Mouse (Mus musculus): Measurements from ENCODE around the gene Pkd1l3.

Gene Pkd1l3

DNA sequence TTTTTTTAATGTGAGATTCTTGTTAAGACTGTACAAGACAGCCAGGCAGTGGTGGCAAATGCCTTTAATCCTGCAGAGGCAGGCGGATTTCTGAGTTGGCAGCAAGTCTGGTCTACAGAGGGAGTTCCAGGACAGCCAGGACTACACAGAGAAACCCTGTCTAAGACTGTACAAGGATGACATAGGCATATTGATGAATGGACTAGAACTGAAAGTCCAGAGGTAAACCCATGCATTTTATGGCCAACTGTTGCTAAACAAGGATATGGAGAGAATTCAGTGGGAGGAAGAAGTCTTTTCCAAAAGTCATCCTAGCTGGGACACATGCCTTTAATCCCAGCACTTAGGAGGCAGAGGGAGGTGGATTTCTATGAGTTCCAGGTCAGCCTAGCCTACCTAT is 83.4 kb downstream of the Pkd1l3 start:
- in situ Hi-C loops (cut with MboI, MseI), result no loop called here

DNA sequence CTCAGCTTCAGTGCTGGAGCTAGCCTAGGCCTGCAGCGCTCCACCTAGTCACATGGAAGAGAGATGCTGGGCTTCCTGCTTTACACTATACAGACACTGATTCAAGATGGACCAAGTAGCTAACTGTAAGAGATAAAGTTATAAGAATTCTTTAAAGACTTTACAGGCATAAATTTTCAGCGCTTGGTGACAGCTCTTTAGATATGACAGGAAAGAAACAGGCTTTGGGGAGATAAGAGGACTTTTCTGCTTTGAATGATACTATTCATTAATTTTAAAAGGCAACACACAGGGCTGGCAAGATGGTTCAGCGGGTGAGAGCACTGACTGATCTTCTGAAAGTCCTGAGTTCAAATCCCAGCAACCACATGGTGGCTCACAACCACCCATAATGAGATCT is 84.2 kb downstream of the Pkd1l3 start:
- in situ Hi-C loops (cut with MboI, MseI), result no loop called here

DNA sequence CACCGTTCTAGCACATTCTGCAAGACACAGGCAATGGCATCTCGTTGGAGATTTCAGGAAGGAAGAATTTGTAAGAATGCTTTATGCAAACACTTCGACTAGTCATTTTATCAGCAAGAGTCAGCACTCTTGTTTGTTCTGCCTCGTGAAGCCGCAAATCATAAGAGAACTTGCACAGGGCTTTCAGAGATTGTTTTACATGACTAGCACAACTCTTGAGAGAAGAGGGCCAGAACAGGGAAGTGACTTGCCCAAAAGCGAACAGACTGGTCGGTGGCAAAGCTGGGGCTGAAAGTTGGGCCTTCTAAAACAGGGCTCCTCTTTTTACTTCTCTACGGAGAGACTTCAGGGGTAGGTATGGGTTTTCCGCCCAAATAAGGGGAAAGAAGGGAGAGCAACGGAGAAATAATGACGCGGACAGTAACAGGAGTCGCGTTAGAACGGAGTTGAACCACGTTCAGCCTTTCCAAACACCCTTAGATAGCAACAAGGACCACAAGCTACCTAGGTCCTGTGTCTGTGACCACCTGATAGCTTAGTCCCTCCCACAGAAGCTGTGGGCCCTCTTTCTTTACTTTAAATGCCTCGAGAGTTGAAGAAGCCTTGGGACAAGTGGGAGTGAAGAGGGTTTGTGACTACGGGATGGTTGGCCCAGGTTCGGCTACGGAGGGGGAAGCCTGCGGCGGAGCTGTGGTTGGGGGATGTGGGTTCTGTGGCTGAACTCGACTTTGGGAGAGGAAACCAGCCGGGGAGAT is 90.4 kb downstream of the Pkd1l3 start:
- in situ Hi-C loops (cut with MboI, MseI), result no loop called here

DNA sequence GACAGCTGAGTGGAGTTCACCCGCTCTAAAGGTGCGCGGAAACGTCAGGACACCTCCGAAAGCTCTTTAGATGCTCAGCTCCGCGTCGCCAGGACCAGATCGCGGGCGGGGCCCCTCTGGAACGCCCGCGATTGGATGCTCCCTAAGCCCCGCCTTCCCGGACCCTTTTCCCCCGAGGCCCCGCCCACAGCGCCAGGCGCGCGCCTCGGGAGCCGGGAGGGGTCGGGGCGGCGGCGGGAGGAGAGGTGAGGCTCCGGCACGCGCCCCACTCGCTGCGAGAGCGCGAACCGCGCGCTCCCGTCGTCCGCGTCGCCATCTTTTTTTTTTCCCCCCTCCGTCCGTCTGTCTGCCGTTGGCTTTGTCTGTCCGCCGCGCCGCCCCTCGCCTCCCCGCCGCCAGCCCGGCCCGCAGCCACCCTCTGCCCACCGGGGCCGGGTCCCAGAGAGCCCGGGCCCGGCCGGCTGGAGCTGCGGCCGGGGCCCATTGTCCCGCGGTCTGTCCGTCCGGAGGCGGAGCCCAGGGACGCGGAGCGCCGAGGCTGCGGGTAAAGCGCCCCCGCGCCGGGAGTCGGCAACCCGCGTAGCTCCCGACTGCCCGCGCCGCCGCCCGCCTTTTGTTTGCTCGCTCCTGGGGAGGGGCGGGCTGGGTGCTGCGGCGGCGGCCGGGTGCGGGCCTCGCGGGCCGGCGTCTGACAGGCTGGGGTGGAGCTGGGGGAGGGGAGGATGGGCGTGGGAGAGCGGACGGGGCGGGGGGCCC is 91.2 kb downstream of the Pkd1l3 start, which contains the start of gene Zfp821:
Zfp821 (plus strand) TSS at position 227 of the 756 bp plus-strand sequence.
- in situ Hi-C loops (cut with MboI, MseI), result no loop called here

DNA sequence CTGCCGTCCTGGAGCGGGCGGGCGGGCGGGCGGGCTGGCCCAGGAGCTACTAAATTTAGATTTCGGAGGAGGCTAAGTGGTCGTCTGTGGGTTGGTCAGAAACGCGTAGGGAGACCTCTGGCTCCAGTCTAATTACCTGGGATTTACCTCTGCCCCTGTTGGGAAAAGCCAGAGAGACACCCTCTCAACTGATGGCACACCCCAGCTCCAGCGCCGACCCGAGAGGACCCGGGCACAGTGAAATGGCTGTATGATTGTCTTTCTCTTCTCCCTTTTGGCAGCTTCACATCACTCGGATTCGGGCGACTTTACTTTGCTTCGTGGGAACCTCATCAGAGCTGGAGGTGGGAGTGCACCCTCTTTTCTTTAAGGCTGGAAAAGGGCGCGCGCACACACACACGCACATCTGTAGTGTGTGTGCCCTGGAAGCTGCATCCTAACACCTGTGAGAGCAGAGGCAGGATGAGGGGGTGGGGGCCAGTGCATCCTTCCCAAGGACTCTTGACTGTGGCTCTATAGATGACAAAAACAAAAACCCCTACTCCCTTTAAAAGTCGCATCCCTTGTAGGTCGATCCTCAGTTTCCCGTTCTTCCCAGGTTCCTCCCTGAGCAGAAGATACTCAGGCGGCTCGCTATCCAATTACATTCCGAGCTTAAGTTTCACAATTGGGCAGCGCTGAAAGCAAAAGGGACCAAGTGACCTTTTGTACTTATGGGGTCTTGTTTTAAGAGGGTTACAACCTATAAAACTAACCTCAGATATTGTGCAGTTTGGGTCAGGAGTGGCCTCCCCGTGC is 92.0 kb downstream of the Pkd1l3 start:
- in situ Hi-C loops (cut with MboI, MseI), result no loop called here

DNA sequence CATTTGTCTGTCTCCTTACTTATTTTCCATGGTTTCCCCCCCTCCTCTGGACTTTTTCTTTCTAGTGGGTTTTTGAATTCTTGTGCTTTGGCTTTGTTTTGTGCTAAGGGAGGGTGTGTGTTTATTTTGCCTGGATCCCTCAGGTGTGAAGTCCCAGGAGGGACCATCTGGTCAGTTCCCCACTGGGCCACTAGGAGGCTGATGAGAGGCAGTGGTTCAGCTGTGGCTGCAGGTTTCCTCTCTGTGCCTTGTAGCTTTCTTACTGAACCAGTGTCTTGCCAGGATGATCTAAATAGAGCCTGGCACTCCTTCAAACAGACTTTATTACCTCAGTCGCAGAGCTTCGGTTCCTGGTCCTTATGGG is 92.5 kb downstream of the Pkd1l3 start:
- in situ Hi-C loops (cut with MboI, MseI), result no loop called here

DNA sequence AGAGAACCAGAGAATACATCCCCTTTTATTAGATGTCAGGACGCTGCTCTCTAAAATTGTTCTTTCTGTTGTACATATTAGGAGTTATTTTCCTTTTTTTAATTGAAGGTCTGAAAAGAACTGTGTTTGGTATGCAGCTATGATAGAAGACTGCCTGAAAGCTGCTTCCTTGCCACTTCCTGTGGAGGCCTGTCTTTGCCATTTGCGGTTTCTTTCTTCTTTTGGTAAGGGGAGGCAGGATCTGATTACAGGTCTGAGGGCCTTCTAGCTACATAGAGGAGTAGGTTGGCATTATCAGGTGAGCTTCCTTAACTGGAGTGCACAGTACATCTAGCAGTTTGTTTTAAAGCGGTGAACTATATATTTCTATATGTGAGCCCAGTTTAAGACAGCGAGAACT is 93.6 kb downstream of the Pkd1l3 start:
- in situ Hi-C loops (cut with MboI, MseI), result no loop called here

DNA sequence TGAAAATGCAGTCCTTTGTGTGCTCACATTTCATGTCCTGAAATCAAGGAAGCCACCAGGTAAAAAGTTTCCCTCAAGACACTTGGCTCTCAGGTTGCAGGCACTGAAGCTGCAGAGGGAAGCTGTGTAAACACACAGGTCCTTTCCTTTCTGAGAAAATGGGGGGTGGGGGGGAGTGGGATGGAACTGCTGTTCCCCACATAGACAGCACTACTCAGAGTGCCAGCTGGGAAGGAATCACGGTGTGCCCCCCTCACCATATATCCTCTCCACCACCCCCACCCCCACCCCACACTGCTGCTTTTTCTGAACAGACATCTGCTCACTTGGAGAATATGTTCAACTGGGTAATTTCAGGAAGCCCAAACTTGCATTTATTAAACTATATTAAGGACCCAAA is 98.2 kb downstream of the Pkd1l3 start:
- in situ Hi-C loops (cut with MboI, MseI), result no loop called here

DNA sequence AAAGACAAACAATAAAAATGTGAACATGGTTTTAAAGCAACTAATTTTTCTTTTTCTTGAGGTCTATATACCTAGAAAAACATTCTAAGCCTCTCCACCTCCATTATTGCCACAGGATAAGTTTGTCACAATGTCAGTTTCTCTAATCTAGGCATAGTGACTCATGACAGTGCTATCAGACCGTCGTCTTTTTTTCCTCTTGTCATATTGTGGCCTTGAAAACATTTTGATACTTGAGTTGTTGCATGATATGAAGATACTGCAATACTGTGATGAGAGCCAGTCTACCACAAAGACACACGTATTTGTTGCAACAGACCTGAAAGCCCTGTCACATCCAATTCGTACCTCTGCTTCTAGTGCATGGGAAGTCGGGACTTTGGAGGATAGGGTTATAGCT is 100.6 kb downstream of the Pkd1l3 start:
- in situ Hi-C loops (cut with MboI, MseI), result no loop called here
